Mouse (Mus musculus): ENCODE measurements around the gene Gimap8. TPM values are rescaled to one million over a fixed set of nuclear protein-coding genes. Genes with fewer than 3 reads are reported as not detected.

The Gimap8 gene
- polyA plus RNA-seq, 1 experiment: 1.3 TPM

DNA sequence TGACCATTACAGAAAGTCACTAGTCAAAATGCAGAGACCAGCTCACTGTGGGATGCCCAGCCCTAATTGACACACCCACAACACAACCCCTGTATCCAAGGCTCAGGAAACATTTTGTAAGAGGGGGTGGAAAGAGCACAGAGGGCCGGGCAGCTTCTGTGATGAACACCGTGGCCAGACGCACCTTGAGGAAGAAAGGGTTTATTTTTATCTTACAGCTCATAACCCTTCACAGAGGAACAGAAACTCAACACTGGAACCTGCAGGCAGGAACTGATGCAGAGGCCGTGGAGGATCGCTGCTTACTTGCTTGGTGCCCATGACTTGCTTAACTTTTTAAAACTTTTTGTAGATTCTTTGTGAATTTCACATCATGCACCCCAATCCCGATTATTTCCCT is 45.9 kb downstream of the Gimap8 start:
- Histone ChIP-seq H3K27me3 (ENCODE audit: control insufficient read depth, insufficient read depth, low read length) (no peaks in the 10 kb centered on the region; the same call in 1 of the 2 replicates), H3K4me1 (ENCODE audit: control insufficient read depth, insufficient read depth, low read length) (no peaks in the 10 kb centered on the region), H3K27ac (ENCODE audit: insufficient read depth, low read length) (no peak overlapping the region), H3K4me3 (replicated peaks; ENCODE audit: insufficient read depth, low read depth, low read length) (no peak overlapping the region)
- TF ChIP-seq POLR2A (IDR thresholded peaks at IDR 0.05; ENCODE audit: borderline replicate concordance, insufficient read depth, low read length) (no peak), CTCF (IDR thresholded peaks at IDR 0.05; ENCODE audit: borderline replicate concordance, insufficient read depth, low read depth, low read length) (no peak)
- no peak for DNase-seq
- 91% methylated on average over 6 of the region's 6 CpGs for WGBS

- WGBS: 85% methylated on average over 4 of the region's 4 CpGs
- H3K27me3 ChIP-seq (ENCODE audit: control insufficient read depth, insufficient read depth, low read length): no peaks in the 10 kb centered on the region; the same call in 1 of the 2 replicates
- no peak overlapping the region for H3K27ac ChIP-seq (ENCODE audit: insufficient read depth, low read length)
- no peak for DNase-seq
- no peak for TF ChIP-seq POLR2A (IDR thresholded peaks at IDR 0.05; ENCODE audit: borderline replicate concordance, insufficient read depth, low read length)
- TF ChIP-seq CTCF (IDR thresholded peaks at IDR 0.05; ENCODE audit: borderline replicate concordance, insufficient read depth, low read depth, low read length): no peak
- no peak overlapping the region for H3K4me3 ChIP-seq (replicated peaks; ENCODE audit: insufficient read depth, low read depth, low read length)
- no peaks in the 10 kb centered on the region for H3K4me1 ChIP-seq (ENCODE audit: control insufficient read depth, insufficient read depth, low read length)
These were observed 50.0 kb downstream of the Gimap8 start for GRCm38 (mm10) chr6:48696830-48697554.

DNA sequence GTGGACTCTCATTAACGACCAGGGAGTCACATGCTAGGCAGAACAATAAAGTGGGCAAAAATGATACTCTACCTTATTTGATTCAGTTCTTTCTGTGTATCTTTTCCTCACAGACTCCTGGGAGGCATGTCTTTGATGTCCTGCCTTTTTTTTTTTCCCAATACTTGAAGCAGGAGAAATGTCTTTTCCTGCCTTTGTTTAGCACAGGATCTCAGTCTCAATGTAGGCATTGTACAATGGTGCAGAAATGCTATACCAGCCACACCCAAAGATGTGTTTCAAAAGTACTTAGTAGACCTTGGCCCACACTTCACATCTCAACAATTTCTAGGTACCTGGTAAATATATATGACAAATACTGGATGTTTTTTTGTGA is 50.5 kb downstream of the Gimap8 start:
- H3K27ac ChIP-seq (ENCODE audit: insufficient read depth, low read length): no peak overlapping the region
- no peaks in the 10 kb centered on the region for H3K4me1 ChIP-seq (ENCODE audit: control insufficient read depth, insufficient read depth, low read length)
- WGBS: 58% methylated on average over 1 of the region's 1 CpGs
- TF ChIP-seq CTCF (IDR thresholded peaks at IDR 0.05; ENCODE audit: borderline replicate concordance, insufficient read depth, low read depth, low read length) (no peak), POLR2A (IDR thresholded peaks at IDR 0.05; ENCODE audit: borderline replicate concordance, insufficient read depth, low read length) (no peak)
- no peak overlapping the region for H3K4me3 ChIP-seq (replicated peaks; ENCODE audit: insufficient read depth, low read depth, low read length)
- no peaks in the 10 kb centered on the region; the same call in 1 of the 2 replicates for H3K27me3 ChIP-seq (ENCODE audit: control insufficient read depth, insufficient read depth, low read length)
- no peak for DNase-seq

- Histone ChIP-seq H3K4me1 (ENCODE audit: control insufficient read depth, insufficient read depth, low read length) (no peaks in the 10 kb centered on the region), H3K27ac (ENCODE audit: insufficient read depth, low read length) (no peak overlapping the region), H3K4me3 (replicated peaks; ENCODE audit: insufficient read depth, low read depth, low read length) (no peak overlapping the region), H3K27me3 (ENCODE audit: control insufficient read depth, insufficient read depth, low read length) (no peaks in the 10 kb centered on the region; the same call in 1 of the 2 replicates)
- no peak for DNase-seq
- WGBS: 78% methylated on average over 7 of the region's 7 CpGs
- TF ChIP-seq POLR2A (IDR thresholded peaks at IDR 0.05; ENCODE audit: borderline replicate concordance, insufficient read depth, low read length) (no peak), CTCF (IDR thresholded peaks at IDR 0.05; ENCODE audit: borderline replicate concordance, insufficient read depth, low read depth, low read length) (no peak)
These were observed 51.2 kb downstream of the Gimap8 start for GRCm38 (mm10) chr6:48698066-48698856.

GRCm38 (mm10) chr6:48698888-48699287 is 51.9 kb downstream of the Gimap8 start:
- WGBS: 83% methylated on average over 3 of the region's 3 CpGs
- Histone ChIP-seq H3K4me1 (ENCODE audit: control insufficient read depth, insufficient read depth, low read length) (no peaks in the 10 kb centered on the region), H3K27ac (ENCODE audit: insufficient read depth, low read length) (no peak overlapping the region), H3K27me3 (ENCODE audit: control insufficient read depth, insufficient read depth, low read length) (no peaks in the 10 kb centered on the region; the same call in 1 of the 2 replicates), H3K4me3 (replicated peaks; ENCODE audit: insufficient read depth, low read depth, low read length) (no peak overlapping the region)
- no peak for DNase-seq
- no peak for TF ChIP-seq POLR2A (IDR thresholded peaks at IDR 0.05; ENCODE audit: borderline replicate concordance, insufficient read depth, low read length)
- TF ChIP-seq CTCF (IDR thresholded peaks at IDR 0.05; ENCODE audit: borderline replicate concordance, insufficient read depth, low read depth, low read length): no peak

DNA sequence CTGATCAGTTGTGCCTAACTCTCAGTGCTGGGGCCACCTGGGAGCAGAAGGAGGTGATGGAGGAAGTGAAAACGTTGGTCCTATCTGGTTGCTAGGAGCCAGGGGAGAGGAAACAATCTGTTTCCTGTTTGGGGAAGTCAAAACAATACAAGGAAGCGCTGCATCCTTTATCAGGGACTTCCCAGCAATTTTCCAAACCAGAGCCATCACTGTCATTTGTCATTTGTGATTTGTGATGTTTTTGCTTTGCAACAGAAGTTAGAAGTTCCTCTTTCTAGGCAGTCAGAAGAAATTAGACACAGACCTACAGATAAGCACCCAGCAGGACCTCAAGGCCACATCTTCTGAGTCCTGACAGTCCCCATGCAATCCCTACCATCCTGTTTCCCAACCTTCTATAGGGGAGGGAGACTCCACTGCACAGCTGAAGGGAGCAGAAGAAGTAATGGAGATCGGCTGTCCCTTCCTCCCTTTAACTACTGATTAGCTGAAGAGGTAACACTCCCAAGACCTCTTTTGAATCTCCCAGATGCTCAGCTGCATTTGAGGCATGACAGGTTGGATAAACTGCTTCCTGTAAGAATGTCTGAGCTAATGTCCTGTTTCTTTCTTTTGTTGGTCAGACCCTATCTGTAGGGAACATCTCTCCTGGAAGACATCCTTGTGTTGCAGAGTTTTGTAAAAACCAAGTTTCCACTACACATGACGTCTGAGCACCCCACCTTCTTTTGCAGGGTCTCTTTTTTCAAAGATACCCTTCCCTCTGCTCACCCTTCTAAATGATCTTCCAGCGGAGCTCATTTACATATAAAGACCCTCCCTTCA is 53.4 kb downstream of the Gimap8 start:
- DNase-seq: no peak
- no peaks in the 10 kb centered on the region for H3K4me1 ChIP-seq (ENCODE audit: control insufficient read depth, insufficient read depth, low read length)
- H3K27ac ChIP-seq (ENCODE audit: insufficient read depth, low read length): no peak overlapping the region
- no peaks in the 10 kb centered on the region; the same call in 1 of the 2 replicates for H3K27me3 ChIP-seq (ENCODE audit: control insufficient read depth, insufficient read depth, low read length)
- WGBS: 58% methylated on average over 5 of the region's 5 CpGs
- TF ChIP-seq POLR2A (IDR thresholded peaks at IDR 0.05; ENCODE audit: borderline replicate concordance, insufficient read depth, low read length) (no peak), CTCF (IDR thresholded peaks at IDR 0.05; ENCODE audit: borderline replicate concordance, insufficient read depth, low read depth, low read length) (no peak)
- H3K4me3 ChIP-seq (replicated peaks; ENCODE audit: insufficient read depth, low read depth, low read length): no peak overlapping the region

DNA sequence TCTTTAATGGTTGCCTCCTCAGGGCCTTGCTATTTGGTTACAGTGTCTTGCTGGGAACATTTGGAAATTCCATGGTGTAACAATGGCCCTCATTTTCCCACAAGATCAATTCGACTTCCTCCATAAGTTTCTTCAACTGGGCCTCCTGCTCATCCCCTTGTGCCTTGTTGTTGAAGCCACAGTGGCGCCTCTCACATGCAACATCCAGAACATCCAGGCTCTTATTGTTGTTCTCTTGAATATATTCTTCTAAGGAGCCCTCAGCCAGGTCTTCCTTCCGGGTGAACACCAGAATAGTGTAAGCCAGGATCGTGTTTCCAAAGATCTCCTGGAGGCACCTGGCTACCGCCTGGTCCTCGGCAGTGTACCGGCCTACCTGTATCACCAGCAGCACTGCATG is 55.1 kb downstream of the Gimap8 start:
- no peak for DNase-seq
- Histone ChIP-seq H3K4me1 (ENCODE audit: control insufficient read depth, insufficient read depth, low read length) (no peaks in the 10 kb centered on the region), H3K27me3 (ENCODE audit: control insufficient read depth, insufficient read depth, low read length) (no peaks in the 10 kb centered on the region; the same call in 1 of the 2 replicates), H3K27ac (ENCODE audit: insufficient read depth, low read length) (no peak overlapping the region), H3K4me3 (replicated peaks; ENCODE audit: insufficient read depth, low read depth, low read length) (no peak overlapping the region)
- no peak for TF ChIP-seq POLR2A (IDR thresholded peaks at IDR 0.05; ENCODE audit: borderline replicate concordance, insufficient read depth, low read length)
- TF ChIP-seq CTCF (IDR thresholded peaks at IDR 0.05; ENCODE audit: borderline replicate concordance, insufficient read depth, low read depth, low read length): no peak
- WGBS: 87% methylated on average over 7 of the region's 7 CpGs

All from cerebellum, adult 2 months (tissue).